Mouse (Mus musculus) limb, embryonic 12.5 days (tissue): ENCODE results near the gene Foxe3. TPM values are rescaled to one million over a fixed set of nuclear protein-coding genes. Genes with fewer than 3 reads are reported as not detected.

ENCODE experiments used
- ATAC-seq: fragments of 200-750 bp; cut with Nextera tagmentation; 2 replicates; pipeline ENCODE4 v1.8.0; 2017; ENCODE audit warnings: low read depth, moderate TSS enrichment; ENCODE audit not compliant: insufficient number of reproducible peaks, insufficient read depth, low FRiP score, low TSS enrichment
- H3K27ac ChIP-seq: fragments of 300-500 bp; sonication (generic); 2 replicates; pipeline ENCODE4 v1.5.1; 2016; ENCODE audit warnings: mild to moderate bottlenecking, moderate library complexity
- H3K27me3 ChIP-seq: fragments of 300-500 bp; sonication (generic); 2 replicates; pipeline ENCODE4 v1.6.1; 2016; ENCODE audit warnings: mild to moderate bottlenecking, moderate library complexity
- H3K36me3 ChIP-seq: fragments of 300-500 bp; sonication (generic); 2 replicates; pipeline ENCODE4 v1.6.1; 2016; ENCODE audit warnings: mild to moderate bottlenecking, moderate library complexity
- H3K4me1 ChIP-seq: fragments of 300-500 bp; sonication (generic); replicated peaks from 2 replicates; pipeline ENCODE4 v1.6.1; 2016
- H3K4me2 ChIP-seq: fragments of 300-500 bp; sonication (generic); 2 replicates; pipeline ENCODE4 v1.6.1; 2016; ENCODE audit warnings: mild to moderate bottlenecking, moderate library complexity
- H3K4me3 ChIP-seq: fragments of 300-500 bp; sonication (generic); replicated peaks from 2 replicates; pipeline ENCODE4 v1.5.1; 2016; ENCODE audit warnings: mild to moderate bottlenecking
- H3K9ac ChIP-seq: fragments of 300-500 bp; sonication (generic); replicated peaks from 2 replicates; pipeline ENCODE4 v1.6.1; 2016; ENCODE audit warnings: mild to moderate bottlenecking, moderate library complexity
- H3K9me3 ChIP-seq: fragments of 300-500 bp; sonication (generic); 2 replicates; pipeline ENCODE4 v1.6.1; 2016; ENCODE audit warnings: mild to moderate bottlenecking, moderate library complexity
- WGBS: fragments of 180-500 bp; shearing (Covaris S2); methylation state at CpG from one replicate; pipeline ENCODE4 v1.1.7; 2016; 5-methylcytosine and 5-hydroxymethylcytosine counted together
- polyA plus RNA-seq: library from polyadenylated mRNA; unstranded; fragments of >200 nt; fragmentation: Nextera tagmentation; extraction: Ambion mirVana; gene quantifications from 2 replicates; pipeline ENCODE4 v1.2.1, GENCODE M21; 2016

Gene Foxe3
- polyA plus RNA-seq, 1 experiment from 2014 or later: not detected

DNA sequence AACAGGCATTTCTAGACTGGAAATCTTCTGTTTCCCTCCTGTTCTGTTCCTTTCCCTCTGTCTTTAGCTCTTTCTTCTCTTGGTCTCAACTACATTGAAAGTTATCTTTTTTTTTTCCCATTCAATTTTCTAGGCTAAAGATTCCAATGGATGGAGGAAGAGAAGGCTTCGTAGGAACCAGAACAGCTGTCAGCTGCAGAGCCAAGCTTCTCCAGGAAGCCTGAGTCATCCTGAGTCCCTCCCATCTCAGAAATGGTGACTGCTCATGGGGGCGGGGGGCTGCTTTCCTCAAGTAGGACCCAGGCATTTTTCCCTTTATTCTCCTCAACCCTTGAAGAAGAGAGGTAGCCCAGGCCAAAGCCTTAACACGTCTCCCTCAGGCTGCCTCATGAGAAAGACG, 9.8 kb downstream of the Foxe3 start:
- WGBS: 38% methylated on average over 4 of the region's 4 CpGs
- H3K9me3 ChIP-seq: no peaks in the 10 kb centered on the region
- H3K27me3 ChIP-seq: peaks cover 91% of the 10 kb centered on the region
- peaks cover 10% of the 10 kb centered on the region for H3K4me1 ChIP-seq
- no peak overlapping the region for H3K4me2 ChIP-seq
- no peak overlapping the region for H3K27ac ChIP-seq
- H3K4me3 ChIP-seq: no peak overlapping the region
- H3K9ac ChIP-seq: no peak overlapping the region
- H3K36me3 ChIP-seq: no peaks in the 10 kb centered on the region
- ATAC-seq: no peak

DNA sequence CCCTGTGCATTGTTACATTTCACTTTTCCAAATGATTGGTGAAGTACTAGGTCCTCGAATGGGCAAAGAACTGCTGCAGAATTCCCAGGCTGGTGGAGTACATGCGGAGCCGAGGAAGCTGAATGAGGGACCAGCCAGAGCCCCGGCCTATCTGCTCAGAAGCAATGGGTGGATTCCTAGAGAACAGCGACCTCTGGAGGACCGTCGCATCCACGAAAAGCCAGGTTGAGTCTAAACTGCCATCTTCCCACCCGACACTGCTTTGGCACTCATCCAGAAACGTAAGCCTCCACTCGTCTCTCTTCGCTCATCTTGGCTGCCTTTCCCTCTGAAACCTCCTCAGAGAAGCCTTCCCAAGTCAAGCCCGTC, 12.2 kb downstream of the Foxe3 start:
- H3K27ac ChIP-seq: no peak overlapping the region
- under 1% methylated on average over 13 of the region's 13 CpGs for WGBS
- peaks cover 98% of the 10 kb centered on the region for H3K27me3 ChIP-seq
- H3K4me1 ChIP-seq: peaks cover 18% of the 10 kb centered on the region
- H3K9ac ChIP-seq: no peak overlapping the region
- no peak overlapping the region for H3K4me2 ChIP-seq
- no peak overlapping the region for H3K4me3 ChIP-seq
- ATAC-seq: no peak
- H3K9me3 ChIP-seq: no peaks in the 10 kb centered on the region
- no peaks in the 10 kb centered on the region for H3K36me3 ChIP-seq

GRCm38 (mm10) chr4:114912705-114913593, 12.9 kb downstream of the Foxe3 start:
- Histone ChIP-seq H3K9ac (no peak overlapping the region), H3K4me2 (peak overlapping the region; percentile 24; the same call in 1 of the 2 replicates), H3K9me3 (no peaks in the 10 kb centered on the region), H3K36me3 (no peaks in the 10 kb centered on the region), H3K27me3 (peaks cover 98% of the 10 kb centered on the region), H3K27ac (no peak overlapping the region), H3K4me3 (peak overlapping the region; percentile 15), H3K4me1 (peaks cover 23% of the 10 kb centered on the region)
- 2% methylated on average over 35 of the region's 35 CpGs for WGBS
- ATAC-seq: no peak

DNA sequence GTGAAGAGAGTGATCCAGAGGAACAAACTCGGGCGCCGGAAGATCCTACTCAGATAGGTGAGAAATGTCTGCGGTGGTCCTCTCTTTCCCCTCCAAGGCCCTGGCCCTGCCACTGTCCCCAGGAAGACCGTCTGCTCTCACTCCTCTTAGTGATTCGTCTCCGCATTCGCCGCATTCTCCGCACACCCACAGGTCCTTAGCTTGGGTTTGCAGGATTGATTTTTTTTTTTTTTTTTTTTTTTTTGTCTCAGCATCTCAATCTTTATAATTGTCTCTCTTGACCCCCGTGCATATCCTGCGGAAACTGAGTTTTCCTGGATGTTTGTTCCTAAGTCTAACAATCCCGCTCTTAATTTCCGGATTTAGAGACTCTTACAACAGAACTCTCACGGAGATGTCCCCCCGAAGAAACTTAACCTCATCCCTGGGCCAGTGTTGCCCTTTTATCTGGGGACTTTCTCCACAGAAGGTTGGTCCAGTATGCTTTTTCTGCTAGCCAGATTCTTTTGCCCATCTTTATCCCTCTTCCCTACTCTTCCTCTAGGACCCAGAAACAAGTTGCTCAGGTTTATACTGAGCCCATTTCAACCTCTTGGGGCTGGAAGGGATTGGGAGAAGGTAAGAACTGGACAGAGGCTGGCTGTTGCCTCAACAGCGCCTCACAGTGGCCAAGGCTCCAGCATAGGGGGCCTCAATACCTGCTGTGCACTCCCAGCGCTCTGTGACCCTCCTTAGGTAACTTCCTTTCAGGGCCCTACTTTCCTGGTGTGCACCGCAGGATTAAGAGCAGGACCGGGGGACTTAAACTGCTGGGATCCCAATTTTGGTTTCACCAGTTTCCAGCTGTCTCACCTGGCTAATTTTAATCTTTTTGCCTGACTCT, 16.0 kb downstream of the Foxe3 start:
- Histone ChIP-seq H3K9ac (peak overlapping the region; percentile 60), H3K4me2 (peak overlapping the region; percentile 73), H3K27ac (no peak overlapping the region), H3K27me3 (peaks cover 99% of the 10 kb centered on the region), H3K4me1 (peaks cover 31% of the 10 kb centered on the region), H3K36me3 (no peaks in the 10 kb centered on the region), H3K4me3 (peak overlapping the region; percentile 51), H3K9me3 (no peaks in the 10 kb centered on the region)
- ATAC-seq: no peak
- WGBS: 2% methylated on average over 20 of the region's 20 CpGs

DNA sequence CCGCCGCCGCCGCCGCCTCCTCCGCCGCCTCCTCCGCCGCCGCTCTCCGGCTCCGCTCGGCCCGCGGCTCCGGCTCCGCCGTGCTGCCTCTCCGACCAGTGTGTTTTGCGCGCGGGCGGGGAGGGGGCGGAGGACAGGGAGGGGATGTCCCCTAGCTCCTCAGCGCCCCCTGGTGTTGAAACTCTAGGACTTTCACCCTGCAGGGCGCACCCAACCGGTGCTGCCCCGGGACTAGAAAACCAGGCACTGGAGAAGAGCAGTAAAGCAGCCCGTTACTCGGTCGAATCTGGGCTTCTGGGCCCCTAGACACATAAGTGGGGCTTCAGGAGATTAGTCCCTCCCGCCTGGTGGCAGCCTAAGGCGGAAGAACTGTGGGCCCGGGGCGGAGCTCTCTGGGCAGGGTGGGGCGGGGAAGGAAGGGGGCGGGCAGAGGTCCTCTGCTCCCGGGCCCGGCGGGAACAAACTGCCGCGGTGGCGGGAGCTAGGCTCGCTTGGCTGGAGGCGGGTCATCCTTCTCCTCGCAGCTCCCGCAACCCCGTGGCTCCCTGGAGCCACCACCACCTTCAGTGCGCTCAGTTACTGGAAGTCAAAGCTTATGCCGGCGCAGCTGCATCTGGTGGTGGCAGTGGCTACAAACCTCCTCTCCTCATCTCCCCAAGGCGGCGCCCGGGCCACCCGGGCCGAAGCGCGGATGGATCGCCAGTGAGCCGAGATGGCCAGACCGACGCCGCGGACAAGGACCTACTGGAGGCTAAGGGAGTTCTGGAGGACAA, 16.8 kb downstream of the Foxe3 start, which contains the start of gene Foxd2:
Gene Foxd2 (minus strand): TSS at position 45 of the 773 bp plus-strand sequence.
- ATAC-seq: peak; percentile 86
- under 1% methylated on average over 59 of the region's 64 CpGs for WGBS
- Histone ChIP-seq H3K27ac (peak within 1 kb of the TSS; percentile 20; the same call in 1 of the 2 replicates), H3K27me3 (peaks cover 99% of the 10 kb centered on the region), H3K36me3 (no peaks in the 10 kb centered on the region), H3K9me3 (no peaks in the 10 kb centered on the region), H3K4me1 (peaks cover 31% of the 10 kb centered on the region), H3K4me2 (peak within 1 kb of the TSS; percentile 73), H3K4me3 (peak within 1 kb of the TSS; percentile 51), H3K9ac (peak within 1 kb of the TSS; percentile 60)

- WGBS: under 1% methylated on average over 103 of the region's 103 CpGs
- peak; percentile 47 for ATAC-seq
- Histone ChIP-seq H3K4me1 (peaks cover 31% of the 10 kb centered on the region), H3K4me2 (peak overlapping the region; percentile 73), H3K4me3 (peak overlapping the region; percentile 51), H3K27me3 (peaks cover 99% of the 10 kb centered on the region), H3K27ac (peak overlapping the region; percentile 20; the same call in 1 of the 2 replicates), H3K9ac (peak overlapping the region; percentile 60), H3K9me3 (no peaks in the 10 kb centered on the region), H3K36me3 (no peaks in the 10 kb centered on the region)
Observed at GRCm38 (mm10) chr4:114907951-114908828, 17.6 kb downstream of the Foxe3 start.

- peaks cover 23% of the 10 kb centered on the region for H3K4me1 ChIP-seq
- H3K9ac ChIP-seq: peak overlapping the region; percentile 60
- under 1% methylated on average over 74 of the region's 74 CpGs for WGBS
- H3K27ac ChIP-seq: no peak overlapping the region
- H3K4me2 ChIP-seq: peak overlapping the region; percentile 73
- peak overlapping the region; percentile 51 for H3K4me3 ChIP-seq
- peaks cover 99% of the 10 kb centered on the region for H3K27me3 ChIP-seq
- H3K36me3 ChIP-seq: no peaks in the 10 kb centered on the region
- ATAC-seq: no peak
- H3K9me3 ChIP-seq: no peaks in the 10 kb centered on the region
Observed at GRCm38 (mm10) chr4:114907056-114907917, 18.5 kb downstream of the Foxe3 start.

- Histone ChIP-seq H3K27ac (no peak overlapping the region), H3K4me3 (peak overlapping the region; percentile 51), H3K36me3 (no peaks in the 10 kb centered on the region), H3K27me3 (peaks cover 99% of the 10 kb centered on the region), H3K9me3 (no peaks in the 10 kb centered on the region), H3K9ac (no peak overlapping the region; the same call in 1 of the 2 replicates), H3K4me1 (peaks cover 33% of the 10 kb centered on the region), H3K4me2 (peak overlapping the region; percentile 73)
- 10% methylated on average over 10 of the region's 10 CpGs for WGBS
- ATAC-seq: no peak
Observed at GRCm38 (mm10) chr4:114905969-114906680, 19.7 kb downstream of the Foxe3 start.

DNA sequence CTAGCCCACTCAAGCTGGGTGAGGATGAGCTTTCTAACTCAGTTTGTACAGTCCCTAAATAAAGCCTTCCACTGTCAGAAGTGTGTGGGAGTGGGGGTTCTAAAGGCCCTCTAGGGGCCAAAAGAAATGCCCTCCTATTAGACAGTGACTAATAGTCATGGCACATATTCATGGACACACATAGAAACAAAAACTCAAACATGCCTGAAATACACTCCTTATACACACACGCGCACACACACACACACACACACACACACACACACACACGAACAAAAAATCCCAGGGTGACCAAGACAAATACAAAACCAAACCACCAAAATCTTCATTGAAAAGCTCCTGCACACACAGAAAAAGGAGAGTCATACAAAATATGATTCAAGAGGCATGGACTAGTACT, 20.3 kb downstream of the Foxe3 start:
- Histone ChIP-seq H3K9me3 (no peaks in the 10 kb centered on the region), H3K4me1 (peaks cover 33% of the 10 kb centered on the region), H3K4me3 (no peak overlapping the region), H3K27ac (no peak overlapping the region), H3K9ac (no peak overlapping the region), H3K27me3 (peaks cover 99% of the 10 kb centered on the region), H3K4me2 (peak overlapping the region; percentile 73; the same call in 1 of the 2 replicates), H3K36me3 (no peaks in the 10 kb centered on the region)
- 56% methylated on average over 3 of the region's 3 CpGs for WGBS
- no peak for ATAC-seq
